Mouse (Mus musculus) heart, postnatal 25 days (tissue): ENCODE measurements at regions not wholly inside any gene's neighbourhood (a gene's known extent, or its start where the extent isn't known, plus 50 kb on each side); places are given as distances from the start of the nearest gene placed in this dataset.
"Not testable (repeated sequence)": the region's sequence is repeated elsewhere in the genome, so short reads cannot be mapped to it uniquely, and the experiment has no call there.

Source experiments
- DNase-seq: peaks from one replicate; pipeline ENCODE4 v3.0.0; 2022; ENCODE audit warnings: low spot score
- intact Hi-C: fragments of 180-260 bp; cut with DNase I; formaldehyde crosslinking; loops from one replicate; pipeline ENCODE4 v1.15.1; 2025

GRCm38 (mm10) chr6:14632837-14633236 is 122.2 kb downstream of the Ppp1r3a start:
- no peak for DNase-seq
- intact Hi-C loops, result no loop called here

GRCm38 (mm10) chr6:14631719-14632445 is 123.2 kb downstream of the Ppp1r3a start:
- intact Hi-C loops, result no loop called here
- no peak for DNase-seq

- DNase-seq, result no peak
- intact Hi-C loops, result no loop called here
These were observed 138.4 kb downstream of the Ppp1r3a start for GRCm38 (mm10) chr6:14616629-14617028.

- intact Hi-C loops, result no loop called here
- DNase-seq, result no peak
These were observed 147.0 kb downstream of the Ppp1r3a start for GRCm38 (mm10) chr6:14608076-14608475.

GRCm38 (mm10) chr6:14600543-14601249 is 154.4 kb downstream of the Ppp1r3a start:
- DNase-seq, result no peak

GRCm38 (mm10) chr6:14596880-14597466 is 158.1 kb downstream of the Ppp1r3a start:
- intact Hi-C loops, result no loop called here
- DNase-seq, result no peak

More at GRCm38 (mm10) chr6:14600543-14601249, 154.4 kb downstream of the Ppp1r3a start:
- intact Hi-C loops, result no loop called here

- intact Hi-C loops, result loop anchor here (10.0 kb wide), 1 partner anchor 169 kb away; the partner anchor contains the start of gene Ppp1r3a
- DNase-seq, result no peak
These were observed 169.2 kb downstream of the Ppp1r3a start for GRCm38 (mm10) chr6:14585827-14586226.

- DNase-seq, result no peak
- intact Hi-C loops, result loop anchor here (10.0 kb wide), 1 partner anchor 171 kb away; the partner anchor contains the start of gene Ppp1r3a
These were observed 171.2 kb downstream of the Ppp1r3a start for GRCm38 (mm10) chr6:14583829-14584228.

- no peak for DNase-seq
- intact Hi-C loops, result no loop called here
These were observed 180.5 kb downstream of the Ppp1r3a start for GRCm38 (mm10) chr6:14574607-14575006.

GRCm38 (mm10) chr6:14573001-14573400 is 182.1 kb downstream of the Ppp1r3a start:
- no peak for DNase-seq
- intact Hi-C loops, result no loop called here

- no peak for DNase-seq
- intact Hi-C loops, result no loop called here
These were observed 214.7 kb downstream of the Ppp1r3a start for GRCm38 (mm10) chr6:14540333-14540732.

- intact Hi-C loops, result no loop called here
- DNase-seq, result no peak
These were observed 226.0 kb downstream of the Ppp1r3a start for GRCm38 (mm10) chr6:14529096-14529495.

- DNase-seq, result no peak
- intact Hi-C loops, result no loop called here
These were observed 226.5 kb downstream of the Ppp1r3a start for GRCm38 (mm10) chr6:14528564-14528963.

GRCm38 (mm10) chr6:14522742-14523141 is 232.3 kb downstream of the Ppp1r3a start:
- no peak for DNase-seq
- intact Hi-C loops, result no loop called here

- DNase-seq, result no peak
- intact Hi-C loops, result no loop called here
These were observed 233.8 kb downstream of the Ppp1r3a start for GRCm38 (mm10) chr6:14521321-14521720.

GRCm38 (mm10) chr6:14504171-14504570 is 250.9 kb downstream of the Ppp1r3a start:
- no peak for DNase-seq
- intact Hi-C loops, result loop anchor here (10.0 kb wide), 2 partner anchors 939 to 1089 kb away; no protein-coding TSS in a partner anchor

- intact Hi-C loops, result loop anchor here (10.0 kb wide), 2 partner anchors 936 to 1086 kb away; no protein-coding TSS in a partner anchor
- DNase-seq, result no peak
These were observed 254.4 kb downstream of the Ppp1r3a start for GRCm38 (mm10) chr6:14500663-14501062.

GRCm38 (mm10) chr6:14499882-14500281 is 255.2 kb downstream of the Ppp1r3a start:
- intact Hi-C loops, result loop anchor here (10.0 kb wide), 2 partner anchors 935 to 1085 kb away; no protein-coding TSS in a partner anchor
- DNase-seq, result not testable (repeated sequence)

GRCm38 (mm10) chr6:14486642-14487041 is 268.4 kb downstream of the Ppp1r3a start:
- DNase-seq, intact Hi-C loops: not testable (repeated sequence)

GRCm38 (mm10) chr6:14456394-14456793 is 298.7 kb downstream of the Ppp1r3a start:
- intact Hi-C loops, result no loop called here
- DNase-seq, result no peak

- intact Hi-C loops, DNase-seq: not testable (repeated sequence)
These were observed 301.8 kb downstream of the Ppp1r3a start for GRCm38 (mm10) chr6:14453321-14453720.
